Mouse (Mus musculus) spleen, adult 2 months (tissue): ENCODE data around the gene Uprt.

Source experiments
- CTCF ChIP-seq: fragments of 200-500 bp; IDR thresholded peaks from 2 replicates; pipeline ENCODE4 v1.5.1; 2011; ENCODE audit warnings: mild to moderate bottlenecking, inconsistent platforms; ENCODE audit not compliant: insufficient read depth, insufficient read length, insufficient replicate concordance; ENCODE audit errors: extremely low read depth
- POLR2A ChIP-seq: fragments of 200-500 bp; IDR thresholded peaks from 2 replicates; pipeline ENCODE4 v1.6.1; 2011; ENCODE audit warnings: low read depth, low read length, inconsistent platforms

- TF ChIP-seq POLR2A (no peak), CTCF (no peak)
Measured at GRCm38 (mm10) chrX:104478041-104478440, 4.6 kb upstream of the Uprt start.
